In genomic region chr8:124661781-124662180, GRCm38 (mm10) we compare ENCODE assay signal across 8 mouse cellular contexts. TPM values are rescaled to one million over a fixed set of nuclear protein-coding genes. Genes with fewer than 3 reads are reported as not detected.
DNase-seq lines count a peak whose midpoint lies in the region; ATAC-seq and TF ChIP-seq lines count a peak whose summit lies in the region.

No protein-coding gene starts in this region.

- peak overlapping the region; percentile 84 for H3K9ac ChIP-seq in embryonic facial prominence, embryonic 11.5 days (replicated peaks; ENCODE audit: low read length)
- H3K9ac ChIP-seq in hindbrain, embryonic 12.5 days: peak overlapping the region; percentile 86

- H3K4me3 ChIP-seq in left cerebral cortex, adult 2 months: peak overlapping the region; percentile 80
- peak overlapping the region; percentile 76 for H3K4me3 ChIP-seq in embryonic facial prominence, embryonic 11.5 days (ENCODE audit: low read depth, low read length)
- peak overlapping the region; percentile 75 for H3K4me3 ChIP-seq in hindbrain, embryonic 12.5 days

- H3K4me1 ChIP-seq in embryonic facial prominence, embryonic 11.5 days (ENCODE audit: control insufficient read depth, insufficient read depth, low read length): peaks cover 2% of the 10 kb centered on the region; the same call in 1 of the 2 replicates
- peaks cover 46% of the 10 kb centered on the region for H3K4me1 ChIP-seq in hindbrain, embryonic 12.5 days

- peak overlapping the region; percentile 75 for H3K4me2 ChIP-seq in embryonic facial prominence, embryonic 11.5 days (ENCODE audit: low read depth, low read length)
- peak overlapping the region; percentile 78 for H3K4me2 ChIP-seq in hindbrain, embryonic 12.5 days (replicated peaks)

- H3K27ac ChIP-seq in left cerebral cortex, adult 2 months: peak overlapping the region; percentile 78
- no peak overlapping the region for H3K27ac ChIP-seq in embryonic facial prominence, embryonic 11.5 days (replicated peaks; ENCODE audit: low read depth, low read length)
- no peak overlapping the region for H3K27ac ChIP-seq in hindbrain, embryonic 12.5 days

- no peaks in the 10 kb centered on the region for H3K27me3 ChIP-seq in embryonic facial prominence, embryonic 11.5 days (ENCODE audit: control insufficient read depth, insufficient read depth, low read length)
- H3K27me3 ChIP-seq in hindbrain, embryonic 12.5 days: no peaks in the 10 kb centered on the region

- no peaks in the 10 kb centered on the region; the same call in 1 of the 2 replicates for H3K36me3 ChIP-seq in embryonic facial prominence, embryonic 11.5 days (replicated peaks; ENCODE audit: control insufficient read depth, insufficient read depth, low read depth, low read length)
- H3K36me3 ChIP-seq in hindbrain, embryonic 12.5 days: 0 out of 2 replicates have a peak, but pooled peaks cover 1% of the 10 kb centered on the region

- intact Hi-C loops in left cerebral cortex, adult 2 months (cut with DNase I): no loop called here
- intact Hi-C loops in left cerebral cortex, postnatal 4 days (cut with DNase I): loop anchor here (5.0 kb wide), 1 partner anchor 39 kb away; no protein-coding TSS in a partner anchor

- WGBS in embryonic facial prominence, embryonic 11.5 days: 46% methylated on average over 9 of the region's 9 CpGs
- 42% methylated on average over 9 of the region's 9 CpGs for WGBS in hindbrain, embryonic 12.5 days

- H3K9me3 ChIP-seq in embryonic facial prominence, embryonic 11.5 days (replicated peaks; ENCODE audit: control insufficient read depth, low read length): no peaks in the 10 kb centered on the region
- no peaks in the 10 kb centered on the region for H3K9me3 ChIP-seq in hindbrain, embryonic 12.5 days (replicated peaks)

- ATAC-seq in embryonic facial prominence, embryonic 11.5 days (replicated peaks; ENCODE audit: insufficient number of reproducible peaks, low FRiP score, low TSS enrichment, low read depth): no peak
- no peak for ATAC-seq in hindbrain, embryonic 12.5 days (ENCODE audit: low FRiP score)

- DNase-seq in left cerebral cortex, adult 2 months (ENCODE audit: extremely low spot score in 1 of 2, low spot score in 2 of 2): peak in 1 of 2 experiments; percentile 51
- DNase-seq in left cerebral cortex, postnatal 4 days: no peak
- DNase-seq in embryonic facial prominence, embryonic 11.5 days (ENCODE audit: low spot score): no peak
- peak; percentile 21 for DNase-seq in lung, postnatal 14 days
- no peak for DNase-seq in layer of hippocampus, postnatal 10 days (ENCODE audit: low spot score in 2 of 2)
- no peak for DNase-seq in gastrocnemius, postnatal 4 days (ENCODE audit: low spot score in 2 of 2)
- no peak for DNase-seq in cerebellum, postnatal 14 days

- TF ChIP-seq CTCF in left cerebral cortex, adult 2 months (IDR thresholded peaks at IDR 0.05): no peak

RNA-seq across cellular contexts. Expression of gene 2310022B05Rik, which starts 1.4 kb away (rescaled TPM):
- 10 to 100 TPM; 56.2 to 59.4 TPM for total RNA-seq in left cerebral cortex, adult 2 months (2021)
- 10 to 100 TPM; 86.2 to 89.8 TPM for total RNA-seq in left cerebral cortex, postnatal 4 days (2021)
- 27.0 and 27.7 TPM in 2 replicates for polyA plus RNA-seq in embryonic facial prominence, embryonic 11.5 days (2014; fragmentation: Nextera tagmentation; extraction: Ambion mirVana)
- 26.6 and 31.2 TPM in 2 replicates for polyA plus RNA-seq in hindbrain, embryonic 12.5 days (2016; fragmentation: Nextera tagmentation; extraction: Ambion mirVana)
- 100 to 1,000 TPM in 1 of 2 experiments, 10 to 100 TPM in 1; 96.2 to 106 TPM for total RNA-seq in layer of hippocampus, postnatal 10 days (2021)
- total RNA-seq in gastrocnemius, postnatal 4 days (2021): 10 to 100 TPM; 49.3 to 51.7 TPM
